Mouse (Mus musculus) brain, embryonic 18.5 days (tissue): ENCODE data around the gene Shb.
A peak's percentile ranks its signal among the peaks of the same experiment; 100 is the strongest.

Source experiments
- DNase-seq: peaks from one replicate; pipeline ENCODE4 v3.0.0-alpha.2; 2012; ENCODE audit warnings: low read depth, low spot score

Gene Shb

GRCm38 (mm10) chr4:45422640-45423039 is 109.6 kb downstream of the Shb start:
- DNase-seq: no peak

- no peak for DNase-seq
Measured at GRCm38 (mm10) chr4:45421519-45422260, 110.6 kb downstream of the Shb start.

GRCm38 (mm10) chr4:45420733-45421132 is 111.5 kb downstream of the Shb start:
- no peak for DNase-seq

- DNase-seq: no peak
Measured at GRCm38 (mm10) chr4:45419051-45419450, 113.2 kb downstream of the Shb start.

GRCm38 (mm10) chr4:45418229-45418950 is 113.9 kb downstream of the Shb start:
- DNase-seq: no peak

GRCm38 (mm10) chr4:45416314-45416713 is 116.0 kb downstream of the Shb start:
- DNase-seq: no peak

GRCm38 (mm10) chr4:45413674-45414338 is 118.5 kb downstream of the Shb start:
- DNase-seq: no peak

- no peak for DNase-seq
Measured at GRCm38 (mm10) chr4:45412433-45413192, 119.7 kb downstream of the Shb start.

GRCm38 (mm10) chr4:45411181-45411790 is 121.0 kb downstream of the Shb start:
- no peak for DNase-seq

- DNase-seq: no peak
Measured at GRCm38 (mm10) chr4:45409270-45409669, 123.0 kb downstream of the Shb start.

- DNase-seq: peak; percentile 89
Measured at GRCm38 (mm10) chr4:45408427-45409132, 123.7 kb downstream of the Shb start, which contains the start of gene Slc25a51. TSS of gene Slc25a51 (minus strand) at chr4:45408766.

- DNase-seq: no peak
Measured at GRCm38 (mm10) chr4:45407703-45408334, 124.5 kb downstream of the Shb start.

GRCm38 (mm10) chr4:45407001-45407702 is 125.1 kb downstream of the Shb start:
- DNase-seq: no peak

- no peak for DNase-seq
Measured at GRCm38 (mm10) chr4:45406397-45406796, 125.9 kb downstream of the Shb start.

GRCm38 (mm10) chr4:45405315-45405714 is 127.0 kb downstream of the Shb start:
- no peak for DNase-seq

GRCm38 (mm10) chr4:45404086-45404485 is 128.2 kb downstream of the Shb start:
- no peak for DNase-seq

- no peak for DNase-seq
Measured at GRCm38 (mm10) chr4:45403499-45403878, 128.8 kb downstream of the Shb start.

- DNase-seq: no peak
Measured at GRCm38 (mm10) chr4:45402878-45403498, 129.3 kb downstream of the Shb start.

- DNase-seq: no peak
Measured at GRCm38 (mm10) chr4:45402281-45402680, 130.0 kb downstream of the Shb start.
